Mouse (Mus musculus) testis, adult 2 months (tissue): ENCODE data around the gene Gm47959.

ENCODE experiments used
- CTCF ChIP-seq: fragments of 200-500 bp; IDR thresholded peaks from 2 replicates; pipeline ENCODE4 v1.5.1; 2012; ENCODE audit warnings: low read depth, mild to moderate bottlenecking, inconsistent platforms, low read length, moderate library complexity; ENCODE audit not compliant: control insufficient read depth, insufficient read depth, insufficient replicate concordance
- POLR2A ChIP-seq: fragments of 200-500 bp; IDR thresholded peaks from 2 replicates; pipeline ENCODE4 v1.6.1; 2012; ENCODE audit warnings: low read depth, mild to moderate bottlenecking, inconsistent platforms, low read length, moderate library complexity; ENCODE audit not compliant: control insufficient read depth

- TF ChIP-seq POLR2A, result no peak
- no peak for TF ChIP-seq CTCF
These were observed 9.3 kb upstream of the Gm47959 start for GRCm38 (mm10) chr1:82991062-82991461.
